Mouse (Mus musculus): ENCODE measurements around the gene Lifr. TPM values are rescaled to one million over a fixed set of nuclear protein-coding genes. Genes with fewer than 3 reads are reported as not detected.
A peak's percentile ranks its signal among the peaks of the same experiment; 100 is the strongest.

The Lifr gene
- polyA plus RNA-seq, 1 experiment from 2014 or later = 7.6 TPM

DNA sequence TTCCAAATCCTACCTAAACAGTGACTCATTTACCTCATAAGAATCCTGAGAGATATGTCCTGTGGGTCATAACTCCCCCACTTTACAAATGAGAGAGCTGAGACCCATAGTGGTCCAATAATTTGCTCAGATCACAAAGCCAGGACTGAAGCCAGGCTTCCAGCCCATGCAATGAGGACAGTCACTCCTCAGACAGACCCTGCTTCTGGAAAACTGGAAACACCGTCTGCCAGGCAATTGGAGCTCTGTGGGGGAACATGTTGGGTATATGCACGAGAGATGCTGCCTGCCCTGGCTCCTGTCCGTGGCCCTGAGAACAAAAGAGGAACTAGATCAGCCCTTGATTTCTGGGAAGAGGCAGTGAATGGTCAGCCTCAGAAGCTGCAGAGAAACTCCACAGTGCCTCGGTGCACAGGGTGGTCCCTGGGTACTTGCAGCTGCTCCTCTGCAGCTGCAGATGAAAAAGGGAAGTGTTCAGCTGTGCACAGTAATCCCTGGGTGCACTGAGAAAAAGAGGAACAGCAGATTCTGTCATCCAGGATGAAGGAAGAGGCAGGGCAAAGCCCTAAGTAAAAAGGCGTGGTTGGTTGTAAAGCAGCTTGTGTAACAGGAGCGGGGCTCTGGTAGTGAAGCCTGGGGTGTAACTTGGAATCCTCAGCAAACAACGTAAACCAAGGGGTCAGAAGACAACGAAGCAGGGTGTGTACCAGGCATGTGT lies 5.5 kb upstream of the Lifr start:
- peak; percentile 46; the same call in 1 of the 2 replicates for ATAC-seq (replicated peaks)
- Histone ChIP-seq H3K27me3 (no peaks in the 10 kb centered on the region), H3K4me3 (no peak overlapping the region), H3K9ac (replicated peaks) (no peak overlapping the region), H3K27ac (replicated peaks) (no peak overlapping the region; the same call in 1 of the 2 replicates), H3K4me2 (replicated peaks) (no peak overlapping the region), H3K9me3 (no peaks in the 10 kb centered on the region), H3K4me1 (0 out of 2 replicates have a peak, but pooled peaks cover 6% of the 10 kb centered on the region), H3K36me3 (no peaks in the 10 kb centered on the region)
- WGBS = 46% methylated on average over 8 of the region's 8 CpGs

DNA sequence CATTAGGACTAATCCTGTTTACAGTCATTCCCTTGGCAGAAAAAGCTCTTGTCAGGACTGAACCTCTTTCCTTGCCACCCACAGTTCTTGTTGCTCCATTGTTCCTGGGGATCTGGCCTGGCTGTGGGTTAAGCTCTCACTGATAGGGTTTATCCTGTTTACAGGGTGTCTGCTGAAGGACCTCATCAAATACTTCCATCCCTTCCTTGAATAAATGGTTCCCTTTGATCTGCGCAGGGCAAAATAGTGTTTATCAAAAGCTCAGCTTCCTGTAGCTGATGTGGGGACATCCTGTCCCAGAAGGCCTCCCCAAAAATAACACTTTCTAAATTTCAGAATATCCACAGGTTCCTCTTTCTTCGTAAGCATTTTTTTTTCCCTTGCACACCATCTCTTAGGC lies 1.7 kb upstream of the Lifr start:
- 0 out of 2 replicates have a peak, but pooled peaks cover 6% of the 10 kb centered on the region for H3K4me1 ChIP-seq
- no peak for ATAC-seq (replicated peaks)
- WGBS = 22% methylated on average over 2 of the region's 2 CpGs

DNA sequence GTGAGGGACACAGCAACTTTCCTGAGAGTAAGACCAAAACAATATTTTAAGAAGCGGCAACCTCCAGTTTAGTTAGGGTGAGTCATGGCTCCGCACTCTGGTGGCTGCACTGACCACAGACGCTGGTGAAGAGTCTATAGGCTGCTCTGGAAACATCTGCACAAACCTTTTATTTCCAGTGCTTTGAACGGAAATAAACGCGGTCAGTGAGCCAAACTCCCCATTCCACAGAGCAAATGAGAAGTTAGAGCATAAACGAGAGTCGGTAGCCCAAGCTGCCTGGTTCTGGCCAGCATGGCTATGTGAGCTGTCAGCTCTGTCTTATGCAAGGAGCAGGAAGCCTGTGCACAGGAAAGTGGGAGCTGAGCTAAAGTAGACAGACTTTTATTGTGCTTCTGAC lies 1.9 kb downstream of the Lifr start:
- H3K4me3 ChIP-seq = no peak overlapping the region
- H3K9ac ChIP-seq (replicated peaks) = no peak overlapping the region
- WGBS = 39% methylated on average over 8 of the region's 8 CpGs
- H3K9me3 ChIP-seq = no peaks in the 10 kb centered on the region
- no peaks in the 10 kb centered on the region for H3K27me3 ChIP-seq
- H3K4me2 ChIP-seq (replicated peaks) = no peak overlapping the region
- no peaks in the 10 kb centered on the region for H3K36me3 ChIP-seq
- H3K27ac ChIP-seq (replicated peaks) = no peak overlapping the region
- H3K4me1 ChIP-seq = no peaks in the 10 kb centered on the region
- ATAC-seq (replicated peaks) = no peak

More for the DNA sequence above, 1.7 kb upstream of the Lifr start:
- H3K27me3 ChIP-seq = no peaks in the 10 kb centered on the region
- H3K9ac ChIP-seq (replicated peaks) = no peak overlapping the region
- no peak overlapping the region for H3K27ac ChIP-seq (replicated peaks)
- no peak overlapping the region for H3K4me2 ChIP-seq (replicated peaks)
- H3K4me3 ChIP-seq = no peak overlapping the region
- H3K36me3 ChIP-seq = no peaks in the 10 kb centered on the region
- no peaks in the 10 kb centered on the region for H3K9me3 ChIP-seq

DNA sequence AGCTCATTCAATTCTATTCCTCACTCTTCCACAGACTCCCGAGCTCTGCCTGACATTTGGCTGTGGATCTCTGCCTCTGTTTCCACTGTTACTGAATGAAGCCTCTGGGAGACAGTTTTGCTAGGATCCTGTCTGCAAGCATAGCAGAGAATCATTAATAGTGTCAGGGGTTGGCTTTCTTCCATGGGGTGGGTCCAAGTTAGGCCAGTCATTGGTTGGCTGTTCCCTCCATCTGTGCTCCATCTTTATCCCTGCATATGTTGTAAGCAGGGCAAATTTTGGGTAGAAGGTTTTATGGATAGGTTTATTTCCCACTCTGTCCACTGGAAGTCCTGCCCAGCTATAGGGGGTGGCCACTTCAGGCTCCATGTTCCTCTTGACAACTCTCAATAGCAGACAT lies 9.0 kb downstream of the Lifr start:
- Histone ChIP-seq H3K4me3 (no peak overlapping the region), H3K36me3 (no peaks in the 10 kb centered on the region), H3K4me1 (no peaks in the 10 kb centered on the region), H3K27ac (replicated peaks) (no peak overlapping the region), H3K27me3 (no peaks in the 10 kb centered on the region), H3K4me2 (replicated peaks) (no peak overlapping the region), H3K9me3 (no peaks in the 10 kb centered on the region), H3K9ac (replicated peaks) (no peak overlapping the region)
- no peak for ATAC-seq (replicated peaks)
- 66% methylated on average over 1 of the region's 1 CpGs for WGBS

DNA sequence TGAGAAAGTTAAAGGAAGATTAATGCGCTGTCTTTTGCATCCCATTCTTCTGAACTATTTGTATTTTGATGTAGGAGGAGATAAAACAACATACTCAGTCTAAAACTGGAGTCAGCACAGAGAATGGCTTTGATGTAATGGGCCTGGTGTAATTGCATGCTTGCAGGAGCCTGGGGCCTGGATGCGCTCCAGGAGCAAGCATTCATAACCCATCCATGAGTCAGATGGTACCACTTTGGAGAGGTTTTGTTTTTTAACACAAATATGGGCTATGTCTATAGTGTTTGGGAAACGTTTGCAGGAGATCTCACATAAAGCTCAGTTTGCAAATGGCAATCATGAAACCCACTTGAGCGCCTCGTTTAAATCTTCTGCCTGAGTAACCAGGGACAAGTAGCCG lies 9.8 kb downstream of the Lifr start:
- Histone ChIP-seq H3K9ac (replicated peaks) (no peak overlapping the region), H3K9me3 (no peaks in the 10 kb centered on the region), H3K27me3 (no peaks in the 10 kb centered on the region), H3K4me1 (no peaks in the 10 kb centered on the region), H3K27ac (replicated peaks) (no peak overlapping the region), H3K4me2 (replicated peaks) (no peak overlapping the region), H3K4me3 (no peak overlapping the region), H3K36me3 (no peaks in the 10 kb centered on the region)
- WGBS = 49% methylated on average over 6 of the region's 6 CpGs
- ATAC-seq (replicated peaks) = 0 out of 2 replicates have a peak, but pooled peaks have one; percentile 46

DNA sequence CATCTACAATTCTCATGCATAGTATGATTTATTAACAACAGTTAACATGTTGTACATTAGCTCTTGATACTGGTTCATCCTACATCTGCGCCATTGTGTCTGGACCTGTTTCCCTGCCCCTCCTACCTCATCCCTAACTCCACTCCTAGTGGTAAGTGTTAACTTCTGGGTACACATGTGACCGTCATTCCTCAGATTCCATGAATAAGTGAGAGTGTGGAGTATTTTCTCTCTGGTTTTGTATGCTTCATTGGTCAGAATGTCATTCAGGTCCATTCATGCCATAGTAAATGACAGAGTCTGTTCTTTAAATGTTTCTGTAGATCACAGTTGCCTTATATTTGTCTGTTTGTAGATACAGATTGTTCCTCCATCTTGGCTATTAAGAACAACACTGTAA lies 12.6 kb downstream of the Lifr start:
- Histone ChIP-seq H3K4me3 (no peak overlapping the region), H3K9me3 (no peaks in the 10 kb centered on the region), H3K4me2 (replicated peaks) (no peak overlapping the region), H3K36me3 (no peaks in the 10 kb centered on the region), H3K27ac (replicated peaks) (no peak overlapping the region), H3K4me1 (no peaks in the 10 kb centered on the region), H3K27me3 (no peaks in the 10 kb centered on the region), H3K9ac (replicated peaks) (no peak overlapping the region)
- no peak for ATAC-seq (replicated peaks)
- WGBS = 87% methylated on average over 2 of the region's 2 CpGs

DNA sequence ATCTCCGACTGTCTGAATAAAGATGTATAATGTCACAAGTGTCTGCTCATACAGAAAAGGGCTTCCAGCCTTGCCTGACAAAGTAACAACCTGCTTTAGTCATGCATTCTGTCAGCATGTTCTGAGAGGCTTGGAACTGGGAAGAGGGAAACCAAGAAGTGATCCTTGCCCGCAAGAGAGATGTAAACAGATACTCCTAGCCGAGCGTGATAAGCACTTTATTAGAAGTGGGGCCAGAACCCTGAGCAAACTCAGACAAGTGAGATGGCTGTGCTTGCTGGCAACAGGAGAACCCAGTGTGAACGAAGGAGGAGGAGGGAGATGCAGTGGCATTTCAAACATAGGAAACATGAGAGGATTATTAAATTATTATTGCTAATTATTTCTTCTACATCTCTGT lies 14.8 kb downstream of the Lifr start:
- 84% methylated on average over 5 of the region's 5 CpGs for WGBS
- no peaks in the 10 kb centered on the region for H3K36me3 ChIP-seq
- H3K9me3 ChIP-seq = no peaks in the 10 kb centered on the region
- no peak for ATAC-seq (replicated peaks)
- H3K27me3 ChIP-seq = no peaks in the 10 kb centered on the region
- H3K4me2 ChIP-seq (replicated peaks) = no peak overlapping the region
- no peak overlapping the region for H3K27ac ChIP-seq (replicated peaks)
- no peaks in the 10 kb centered on the region for H3K4me1 ChIP-seq
- no peak overlapping the region for H3K4me3 ChIP-seq
- no peak overlapping the region for H3K9ac ChIP-seq (replicated peaks)

DNA sequence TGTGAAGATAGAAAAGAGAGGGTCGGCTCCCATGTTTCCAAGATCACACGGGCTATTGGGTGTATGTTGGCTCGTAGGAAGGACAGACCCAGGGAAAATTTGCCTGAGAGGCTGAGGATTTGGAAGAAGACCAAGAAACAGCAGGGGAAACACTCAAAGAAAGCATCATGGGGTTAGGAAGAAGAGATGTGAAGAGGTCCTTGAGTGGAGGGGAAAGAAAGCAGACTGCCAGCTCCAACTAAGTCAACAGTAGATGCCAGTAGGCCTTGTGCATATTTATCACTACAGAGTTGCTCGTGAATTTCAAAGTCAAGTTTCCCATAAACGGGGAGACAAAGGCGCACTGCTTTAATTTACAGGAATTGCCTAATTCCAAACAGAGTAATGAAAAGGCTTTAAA lies 17.7 kb downstream of the Lifr start:
- Histone ChIP-seq H3K4me2 (replicated peaks) (no peak overlapping the region), H3K9ac (replicated peaks) (no peak overlapping the region), H3K27ac (replicated peaks) (no peak overlapping the region), H3K4me3 (no peak overlapping the region), H3K4me1 (no peaks in the 10 kb centered on the region), H3K9me3 (no peaks in the 10 kb centered on the region), H3K27me3 (no peaks in the 10 kb centered on the region), H3K36me3 (no peaks in the 10 kb centered on the region)
- no peak for ATAC-seq (replicated peaks)
- 81% methylated on average over 6 of the region's 6 CpGs for WGBS

DNA sequence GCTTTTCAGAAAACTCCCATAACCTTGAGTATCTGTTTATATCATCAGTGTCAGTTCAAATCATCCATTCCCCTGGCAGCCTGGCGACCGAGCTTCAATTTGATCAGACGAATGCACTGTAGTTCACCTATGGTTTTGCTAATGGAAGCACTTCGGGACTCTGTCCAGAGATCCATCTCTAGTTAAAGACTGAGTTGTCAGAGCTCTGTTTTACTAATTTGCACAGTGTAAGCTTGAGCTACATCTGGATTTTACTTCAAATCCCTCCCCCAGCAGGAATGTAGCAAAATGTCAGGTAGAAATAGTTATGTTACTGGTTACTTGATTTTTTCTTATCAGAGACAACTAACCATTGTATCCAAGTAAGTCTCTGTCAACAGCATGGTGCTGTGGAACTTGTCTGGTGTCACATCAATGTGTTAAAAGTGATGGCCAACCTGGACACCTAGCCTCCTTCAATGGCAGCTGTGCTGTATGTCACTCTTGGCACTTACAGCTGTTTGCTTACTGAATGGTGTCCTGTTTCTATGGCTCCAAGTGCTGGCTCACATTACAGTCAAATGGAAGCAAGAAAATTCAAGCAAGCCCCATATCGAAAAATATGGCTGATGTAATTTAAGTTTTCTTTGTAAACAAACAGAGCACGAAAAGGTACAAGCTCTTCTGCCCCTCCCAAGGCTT lies 22.0 kb downstream of the Lifr start:
- H3K4me3 ChIP-seq = no peak overlapping the region
- 90% methylated on average over 6 of the region's 6 CpGs for WGBS
- H3K4me2 ChIP-seq (replicated peaks) = no peak overlapping the region
- no peaks in the 10 kb centered on the region for H3K27me3 ChIP-seq
- H3K9ac ChIP-seq (replicated peaks) = no peak overlapping the region
- H3K9me3 ChIP-seq = no peaks in the 10 kb centered on the region
- no peaks in the 10 kb centered on the region for H3K4me1 ChIP-seq
- no peak for ATAC-seq (replicated peaks)
- no peak overlapping the region for H3K27ac ChIP-seq (replicated peaks)
- no peaks in the 10 kb centered on the region for H3K36me3 ChIP-seq

DNA sequence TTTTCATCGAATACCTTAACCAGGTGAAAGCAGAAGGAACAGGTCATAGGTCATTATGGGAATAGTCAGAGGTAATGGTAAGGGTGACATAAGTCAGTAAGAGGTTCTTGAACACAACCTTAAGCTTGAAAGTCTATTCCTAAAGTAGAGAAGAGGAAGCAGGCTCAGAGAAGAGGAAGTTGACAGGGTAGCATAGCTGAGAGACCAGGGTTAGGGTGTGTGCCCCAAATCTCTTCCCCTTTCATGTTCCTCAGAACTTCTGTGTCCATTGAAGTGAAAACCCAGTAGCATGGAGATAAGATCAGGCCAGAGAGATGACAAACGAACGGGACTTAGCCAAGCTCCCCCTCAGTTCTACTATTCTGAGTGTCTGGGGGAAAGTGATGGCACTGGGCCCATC lies 23.5 kb downstream of the Lifr start:
- Histone ChIP-seq H3K4me1 (peaks cover 6% of the 10 kb centered on the region), H3K9me3 (no peaks in the 10 kb centered on the region), H3K9ac (replicated peaks) (no peak overlapping the region), H3K27me3 (no peaks in the 10 kb centered on the region), H3K36me3 (no peaks in the 10 kb centered on the region), H3K4me2 (replicated peaks) (no peak overlapping the region), H3K27ac (replicated peaks) (no peak overlapping the region), H3K4me3 (no peak overlapping the region)
- no peak for ATAC-seq (replicated peaks)
- WGBS = 85% methylated on average over 3 of the region's 3 CpGs

DNA sequence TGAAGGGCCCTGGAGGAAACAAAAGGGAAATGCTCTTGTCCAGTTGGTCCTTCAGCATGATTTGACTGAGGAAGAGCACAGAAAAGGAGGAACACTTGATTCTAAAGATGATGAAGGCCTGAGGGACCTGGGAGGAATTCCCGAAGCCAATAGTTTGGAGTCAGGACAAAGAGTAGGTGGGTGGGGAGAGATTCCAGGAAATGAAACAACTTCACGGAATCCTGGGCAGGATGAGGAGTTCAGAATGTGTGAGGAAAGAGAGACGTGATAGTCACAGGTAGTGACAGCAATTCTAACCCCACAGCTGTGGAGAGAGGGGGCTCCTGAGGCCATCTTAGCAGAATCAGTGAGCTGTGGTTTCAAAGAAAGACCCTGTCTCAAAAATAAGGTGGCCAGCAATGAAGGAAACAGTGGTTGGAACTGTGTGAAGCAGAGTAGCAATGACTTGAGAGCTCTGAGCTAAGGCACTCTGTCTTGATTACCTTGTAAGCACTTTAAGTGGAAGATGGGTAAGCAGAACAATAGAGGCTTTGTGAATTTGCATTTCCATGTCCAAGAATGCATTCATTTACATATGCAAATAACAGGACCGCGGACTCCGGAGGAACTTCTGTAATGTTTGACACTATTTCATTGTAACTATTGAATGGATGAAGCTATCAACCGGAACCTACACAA lies 25.1 kb downstream of the Lifr start:
- 36% methylated on average over 7 of the region's 7 CpGs for WGBS
- H3K9ac ChIP-seq (replicated peaks) = no peak overlapping the region
- H3K4me1 ChIP-seq = peaks cover 7% of the 10 kb centered on the region
- H3K4me2 ChIP-seq (replicated peaks) = no peak overlapping the region
- no peak overlapping the region for H3K27ac ChIP-seq (replicated peaks)
- H3K4me3 ChIP-seq = no peak overlapping the region
- no peaks in the 10 kb centered on the region for H3K36me3 ChIP-seq
- H3K27me3 ChIP-seq = no peaks in the 10 kb centered on the region
- ATAC-seq (replicated peaks) = no peak
- H3K9me3 ChIP-seq = no peaks in the 10 kb centered on the region

DNA sequence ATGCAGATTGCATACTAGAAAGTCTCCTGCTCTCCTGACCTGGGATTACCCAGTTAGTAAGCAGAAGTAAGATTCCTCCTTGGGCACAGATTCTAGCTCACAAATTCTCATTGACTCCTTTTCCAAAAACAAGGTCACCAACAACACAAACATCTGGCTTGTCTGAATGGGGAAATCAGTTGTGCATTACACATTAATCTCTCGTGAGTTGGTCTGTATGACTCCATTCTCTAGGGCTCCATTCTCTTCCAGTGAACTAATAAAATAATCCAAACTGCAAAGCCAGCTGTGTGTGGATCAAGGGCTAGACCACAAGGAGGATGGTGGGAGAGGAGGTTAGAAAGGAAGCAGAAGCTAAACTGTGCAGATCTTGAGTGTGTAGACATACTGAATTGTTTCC lies 25.8 kb downstream of the Lifr start:
- Histone ChIP-seq H3K4me1 (peaks cover 7% of the 10 kb centered on the region), H3K36me3 (no peaks in the 10 kb centered on the region), H3K27ac (replicated peaks) (no peak overlapping the region), H3K4me2 (replicated peaks) (no peak overlapping the region), H3K9ac (replicated peaks) (no peak overlapping the region), H3K27me3 (no peaks in the 10 kb centered on the region), H3K9me3 (no peaks in the 10 kb centered on the region), H3K4me3 (no peak overlapping the region)
- WGBS = 39% methylated on average over 1 of the region's 1 CpGs
- no peak for ATAC-seq (replicated peaks)
